In genomic region chr4:120713856-120714497, GRCm38 (mm10) we compare ENCODE assay signal across 21 mouse cellular contexts. TPM values are rescaled to one million over a fixed set of nuclear protein-coding genes. Genes with fewer than 3 reads are reported as not detected.
DNase-seq lines count a peak whose midpoint lies in the region; ATAC-seq and TF ChIP-seq lines count a peak whose summit lies in the region.
"Had no signal": no experiment of that assay in that cellular context is flagged by ENCODE, and none has a peak within 500 bp of the region (broad histone marks: within the 10 kb centered on the region; RNA-seq: fewer than 3 reads in every experiment).

No protein-coding gene starts in this region.

- intact Hi-C loops in gastrocnemius, adult 2 months (cut with DNase I), result no loop called here

- ATAC-seq in G1E (ENCODE audit: extremely low read depth, insufficient number of reproducible peaks, low FRiP score, poor library complexity, severe bottlenecking), result peak; percentile 41
- ATAC-seq: forebrain, embryonic 15.5 days; intestine, embryonic 16.5 days; midbrain, embryonic 16.5 days; Patski had no signal

- TF ChIP-seq CTCF in gastrocnemius, adult 2 months (IDR thresholded peaks at IDR 0.05), result no peak
- TF ChIP-seq CTCF in G1E (IDR thresholded peaks at IDR 0.05; ENCODE audit: low read depth, low read length), result no peak
- no peak for TF ChIP-seq CTCF in brain, embryonic 14.5 days (IDR thresholded peaks at IDR 0.05; ENCODE audit: borderline replicate concordance, extremely low read depth, insufficient read depth, insufficient read length)

- H3K27me3 ChIP-seq in G1E (ENCODE audit: insufficient read depth, low read length), result peaks cover 77% of the 10 kb centered on the region

- peak; percentile 54 for DNase-seq in gastrocnemius, adult 2 months
- DNase-seq in gastrocnemius, postnatal 10 days, result no peak
- peak; percentile 60 for DNase-seq in layer of hippocampus, adult 9-11 months
- DNase-seq in layer of hippocampus, postnatal 25 days (ENCODE audit: extremely low spot score in 1 of 2, low spot score in 1 of 2), result no peak
- no peak for DNase-seq in G1E (ENCODE audit: low spot score)
- DNase-seq in brain, embryonic 14.5 days (ENCODE audit: low read depth), result peak; percentile 51
- no peak for DNase-seq in spleen, postnatal 14 days (ENCODE audit: low spot score in 2 of 2)
- DNase-seq: gastrocnemius, postnatal 25 days; lung, adult 18-20 months; lung, postnatal 4 days; right cerebral cortex, postnatal 25 days; thymus, adult 18-20 months had no signal

- peaks cover 36% of the 10 kb centered on the region for H3K4me1 ChIP-seq in G1E (ENCODE audit: insufficient read depth, low read depth, low read length)

- H3K4me3 ChIP-seq in gastrocnemius, adult 2 months, result no peak overlapping the region
- no peak overlapping the region for H3K4me3 ChIP-seq in G1E (ENCODE audit: low read depth, low read length)
- H3K4me3 ChIP-seq: embryonic facial prominence, embryonic 13.5 days; forebrain, embryonic 15.5 days; limb, embryonic 10.5 days had no signal

- H3K36me3 ChIP-seq in G1E (replicated peaks), result no peaks in the 10 kb centered on the region
- H3K36me3 ChIP-seq: embryonic facial prominence, embryonic 13.5 days; forebrain, embryonic 15.5 days; limb, embryonic 10.5 days had no signal

- no peak overlapping the region for H3K27ac ChIP-seq in gastrocnemius, adult 2 months
- H3K27ac ChIP-seq: embryonic facial prominence, embryonic 13.5 days; forebrain, embryonic 15.5 days; kidney, postnatal 0 days; limb, embryonic 10.5 days had no signal

- TF ChIP-seq POLR2A in brain, embryonic 14.5 days (IDR thresholded peaks at IDR 0.05; ENCODE audit: borderline replicate concordance, extremely low read depth, insufficient read depth, insufficient read length, poor library complexity, severe bottlenecking), result no peak

- no peaks in the 10 kb centered on the region for H3K9me3 ChIP-seq in G1E (replicated peaks)
- H3K9me3 ChIP-seq: embryonic facial prominence, embryonic 13.5 days; forebrain, embryonic 15.5 days; limb, embryonic 10.5 days had no signal

RNA-seq across cellular contexts. Expression of gene Kcnq4, which starts 34.4 kb away (rescaled TPM):
- 10 to 100 TPM; 13.4 to 14.5 TPM for total RNA-seq in gastrocnemius, adult 2 months (2021)
- total RNA-seq in gastrocnemius, postnatal 10 days (2021), result 10 to 100 TPM; 20.2 to 22.3 TPM
- 1 to 10 TPM; 4.8 to 6.2 TPM for total RNA-seq in layer of hippocampus, postnatal 25 days (2021)
- total RNA-seq in G1E (2014; fragmentation: Nextera tagmentation) (not detected in 2 replicates), G1E (2017) (0.05 and 0.06 TPM in 2 replicates)
- not detected in 2 replicates for polyA plus RNA-seq in G1E (2012)
- polyA plus RNA-seq in brain, embryonic 14.5 days (2012; rRNA removed), result 10.9 and 11.8 TPM in 2 replicates
- total RNA-seq: common myeloid progenitor, adult 5-6 weeks; neutrophil, adult 5-6 weeks had no signal

RNA-seq across cellular contexts. Expression of gene Cited4, which starts 47.6 kb away (rescaled TPM):
- total RNA-seq in gastrocnemius, adult 2 months (2021), result 10 to 100 TPM in 1 of 2 experiments, 1 to 10 TPM in 1; 9.9 to 16.3 TPM
- total RNA-seq in gastrocnemius, postnatal 10 days (2021), result 10 to 100 TPM; 34.6 to 35.7 TPM
- 1 to 10 TPM; 1.8 to 2.8 TPM for total RNA-seq in layer of hippocampus, postnatal 25 days (2021)
- total RNA-seq in G1E (2014; fragmentation: Nextera tagmentation), result 65.4 and 67.9 TPM in 2 replicates
- total RNA-seq in G1E (2017), result 82.3 and 128 TPM in 2 replicates
- polyA plus RNA-seq in G1E (2012), result 625 and 793 TPM in 2 replicates
- 0.90 and 0.97 TPM in 2 replicates for polyA plus RNA-seq in brain, embryonic 14.5 days (2012; rRNA removed)
- total RNA-seq: neutrophil, adult 5-6 weeks had no signal

Comparison
In these comparisons a context has a peak if more than half of its experiments do, and no peak if none do; other contexts are left out.
1. DNase-seq: peak in gastrocnemius, adult 2 months (single experiment), layer of hippocampus, adult 9-11 months (single experiment) and brain, embryonic 14.5 days (single experiment); none in gastrocnemius, postnatal 10 days (single experiment), layer of hippocampus, postnatal 25 days (0 of 2), G1E (single experiment) and spleen, postnatal 14 days (0 of 2).
2. RNA of gene Kcnq4, which starts 34.4 kb away (total RNA-seq): 20.2 to 22.3 TPM in gastrocnemius, postnatal 10 days, 13.4 to 14.5 TPM in gastrocnemius, adult 2 months and 4.8 to 6.2 TPM in layer of hippocampus, postnatal 25 days; 0.05 to 0.06 TPM in G1E; every median in the first group is over 4 times any median in the second.